Mouse (Mus musculus): ENCODE results near the gene Pald1. TPM values are rescaled to one million over a fixed set of nuclear protein-coding genes. Genes with fewer than 3 reads are reported as not detected.
A peak's percentile ranks its signal among the peaks of the same experiment; 100 is the strongest.

Gene Pald1
- polyA plus RNA-seq, 1 experiment from 2014 or later: 5.7 TPM

GRCm38 (mm10) chr10:61389020-61389419, 5.7 kb upstream of the Pald1 start:
- no peak overlapping the region for H3K27ac ChIP-seq (replicated peaks)
- no peak for TF ChIP-seq EP300 (optimal IDR thresholded peaks at IDR 0.05)
- no peak for TF ChIP-seq CTCF (IDR thresholded peaks at IDR 0.05; ENCODE audit: low read depth)
- 71% methylated on average over 5 of the region's 5 CpGs for WGBS
- H3K9ac ChIP-seq (ENCODE audit: low read length): no peak overlapping the region
- no peak overlapping the region for H3K4me2 ChIP-seq (replicated peaks; ENCODE audit: low read depth)
- DNase-seq (ENCODE audit: low spot score): no peak
- H3K4me1 ChIP-seq (replicated peaks; ENCODE audit: control insufficient read depth, insufficient read depth): no peaks in the 10 kb centered on the region
- H3K4me3 ChIP-seq (ENCODE audit: low read depth, low read length): no peak overlapping the region
- H3K27me3 ChIP-seq (ENCODE audit: control insufficient read depth, insufficient read depth, low read length): no peaks in the 10 kb centered on the region
- no peak for ATAC-seq (ENCODE audit: low FRiP score, low TSS enrichment)
- H3K36me3 ChIP-seq (ENCODE audit: control insufficient read depth, insufficient read depth, low read length): no peaks in the 10 kb centered on the region
- H3K9me3 ChIP-seq (ENCODE audit: control insufficient read depth, low read length): no peaks in the 10 kb centered on the region

DNA sequence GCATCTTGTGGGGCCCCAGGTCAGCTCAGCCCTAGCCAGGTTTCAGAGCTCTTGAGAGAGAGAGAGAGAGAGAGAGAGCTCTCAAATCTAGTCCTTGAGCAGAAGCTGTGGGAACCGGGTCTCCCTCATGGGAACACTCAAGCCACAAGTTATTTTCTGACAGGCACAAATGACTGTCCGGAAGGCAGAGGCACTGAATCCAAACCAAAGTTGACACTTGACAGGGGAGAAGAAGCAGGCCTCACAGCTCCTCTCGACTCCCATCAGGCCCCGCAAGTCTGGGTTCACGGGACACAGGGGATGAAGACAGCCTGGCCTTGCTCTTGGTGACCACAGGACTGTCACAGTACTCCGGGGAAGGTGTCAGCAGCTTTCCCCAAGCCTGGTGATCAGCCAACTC, 3.0 kb upstream of the Pald1 start:
- ATAC-seq (ENCODE audit: low FRiP score, low TSS enrichment) (no peak), DNase-seq (ENCODE audit: low spot score) (no peak)
- Histone ChIP-seq H3K27me3 (ENCODE audit: control insufficient read depth, insufficient read depth, low read length) (no peaks in the 10 kb centered on the region), H3K4me2 (replicated peaks; ENCODE audit: low read depth) (no peak overlapping the region), H3K4me1 (replicated peaks; ENCODE audit: control insufficient read depth, insufficient read depth) (peaks cover 9% of the 10 kb centered on the region), H3K36me3 (ENCODE audit: control insufficient read depth, insufficient read depth, low read length) (no peaks in the 10 kb centered on the region; the same call in 1 of the 2 replicates), H3K9ac (ENCODE audit: low read length) (no peak overlapping the region), H3K4me3 (ENCODE audit: low read depth, low read length) (no peak overlapping the region), H3K9me3 (ENCODE audit: control insufficient read depth, low read length) (no peaks in the 10 kb centered on the region), H3K27ac (replicated peaks) (no peak overlapping the region)
- TF ChIP-seq CTCF (IDR thresholded peaks at IDR 0.05; ENCODE audit: low read depth): no peak
- TF ChIP-seq EP300 (optimal IDR thresholded peaks at IDR 0.05): no peak
- WGBS: 55% methylated on average over 6 of the region's 6 CpGs

- H3K27ac ChIP-seq (replicated peaks): no peak overlapping the region
- H3K9ac ChIP-seq (ENCODE audit: low read length): no peak overlapping the region
- no peaks in the 10 kb centered on the region for H3K27me3 ChIP-seq (ENCODE audit: control insufficient read depth, insufficient read depth, low read length)
- ATAC-seq (ENCODE audit: low FRiP score, low TSS enrichment) (no peak), DNase-seq (ENCODE audit: low spot score) (no peak)
- TF ChIP-seq CTCF (IDR thresholded peaks at IDR 0.05; ENCODE audit: low read depth): no peak
- no peak for TF ChIP-seq EP300 (optimal IDR thresholded peaks at IDR 0.05)
- no peaks in the 10 kb centered on the region; the same call in 1 of the 2 replicates for H3K36me3 ChIP-seq (ENCODE audit: control insufficient read depth, insufficient read depth, low read length)
- H3K4me1 ChIP-seq (replicated peaks; ENCODE audit: control insufficient read depth, insufficient read depth): peaks cover 9% of the 10 kb centered on the region
- no peak overlapping the region for H3K4me2 ChIP-seq (replicated peaks; ENCODE audit: low read depth)
- H3K9me3 ChIP-seq (ENCODE audit: control insufficient read depth, low read length): no peaks in the 10 kb centered on the region
- no peak overlapping the region for H3K4me3 ChIP-seq (ENCODE audit: low read depth, low read length)
- WGBS: 79% methylated on average over 6 of the region's 6 CpGs
These were observed 1.8 kb upstream of the Pald1 start for GRCm38 (mm10) chr10:61385174-61385573.

- peaks cover 12% of the 10 kb centered on the region for H3K4me1 ChIP-seq (replicated peaks; ENCODE audit: control insufficient read depth, insufficient read depth)
- peak; percentile 24 for ATAC-seq (ENCODE audit: low FRiP score, low TSS enrichment)
These were observed 351 bp upstream of the Pald1 start for GRCm38 (mm10) chr10:61383715-61384047.

DNA sequence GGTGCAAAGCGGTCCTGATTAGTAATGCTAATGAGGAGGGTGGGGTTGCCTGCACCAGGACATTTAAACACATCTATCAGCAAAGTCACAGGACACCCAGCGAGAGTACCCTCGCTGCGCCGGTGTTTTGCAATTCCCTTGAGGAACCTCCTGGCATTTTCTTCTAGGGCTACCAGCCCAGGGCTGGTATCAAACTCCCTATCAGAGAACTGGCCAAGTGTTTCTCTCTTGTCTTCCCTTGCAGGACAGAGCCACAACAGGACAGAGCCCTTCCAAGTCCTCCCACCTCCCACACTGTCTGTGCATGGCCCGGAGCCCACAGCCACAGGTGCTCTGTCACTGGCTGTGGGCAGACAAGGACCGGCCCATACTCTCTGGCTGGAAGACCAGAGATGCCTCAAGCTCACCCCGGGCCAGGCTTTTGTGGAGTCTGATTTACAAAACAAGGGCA, 1.0 kb downstream of the Pald1 start:
- Histone ChIP-seq H3K27ac (replicated peaks) (no peak overlapping the region), H3K9me3 (ENCODE audit: control insufficient read depth, low read length) (no peaks in the 10 kb centered on the region), H3K4me3 (ENCODE audit: low read depth, low read length) (peak overlapping the region; percentile 66), H3K9ac (ENCODE audit: low read length) (peak overlapping the region; percentile 71), H3K4me2 (replicated peaks; ENCODE audit: low read depth) (peak overlapping the region; percentile 93), H3K27me3 (ENCODE audit: control insufficient read depth, insufficient read depth, low read length) (no peaks in the 10 kb centered on the region), H3K36me3 (ENCODE audit: control insufficient read depth, insufficient read depth, low read length) (no peaks in the 10 kb centered on the region; the same call in 1 of the 2 replicates), H3K4me1 (replicated peaks; ENCODE audit: control insufficient read depth, insufficient read depth) (peaks cover 12% of the 10 kb centered on the region)
- WGBS: 10% methylated on average over 8 of the region's 8 CpGs
- ATAC-seq (ENCODE audit: low FRiP score, low TSS enrichment) (no peak), DNase-seq (ENCODE audit: low spot score) (no peak)
- TF ChIP-seq EP300 (optimal IDR thresholded peaks at IDR 0.05) (no peak), CTCF (IDR thresholded peaks at IDR 0.05; ENCODE audit: low read depth) (no peak)

More at GRCm38 (mm10) chr10:61383715-61384047, 351 bp upstream of the Pald1 start:
- no peak for TF ChIP-seq CTCF (IDR thresholded peaks at IDR 0.05; ENCODE audit: low read depth)
- TF ChIP-seq EP300 (optimal IDR thresholded peaks at IDR 0.05): no peak
- no peak overlapping the region for H3K27ac ChIP-seq (replicated peaks)
- H3K27me3 ChIP-seq (ENCODE audit: control insufficient read depth, insufficient read depth, low read length): no peaks in the 10 kb centered on the region
- DNase-seq (ENCODE audit: low spot score): no peak
- H3K9me3 ChIP-seq (ENCODE audit: control insufficient read depth, low read length): no peaks in the 10 kb centered on the region
- 8% methylated on average over 11 of the region's 11 CpGs for WGBS
- H3K4me3 ChIP-seq (ENCODE audit: low read depth, low read length): peak overlapping the region; percentile 66
- H3K36me3 ChIP-seq (ENCODE audit: control insufficient read depth, insufficient read depth, low read length): no peaks in the 10 kb centered on the region; the same call in 1 of the 2 replicates
- peak overlapping the region; percentile 93 for H3K4me2 ChIP-seq (replicated peaks; ENCODE audit: low read depth)
- peak overlapping the region; percentile 71 for H3K9ac ChIP-seq (ENCODE audit: low read length)

DNA sequence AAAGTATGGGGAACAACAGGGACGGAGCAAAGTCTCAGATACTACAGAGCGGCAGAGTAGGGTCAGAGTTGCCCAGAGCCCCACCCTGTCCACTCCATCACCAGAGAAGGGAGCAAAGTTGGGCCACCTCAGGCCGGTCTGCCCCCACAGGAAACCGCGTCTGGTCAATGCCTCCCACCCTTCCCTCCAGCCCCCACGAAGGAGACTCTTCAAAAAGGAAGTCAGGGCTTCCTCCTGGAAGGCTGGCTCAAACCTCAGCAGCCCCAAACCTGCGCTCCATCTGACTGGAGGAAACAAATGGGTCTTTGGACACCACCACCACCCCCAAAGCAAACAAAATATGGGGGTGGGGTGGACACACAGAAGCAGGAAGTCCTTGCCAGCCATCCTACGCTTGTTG, 1.5 kb downstream of the Pald1 start:
- no peak overlapping the region for H3K27ac ChIP-seq (replicated peaks)
- WGBS: 23% methylated on average over 8 of the region's 8 CpGs
- no peak for ATAC-seq (ENCODE audit: low FRiP score, low TSS enrichment)
- peak overlapping the region; percentile 93 for H3K4me2 ChIP-seq (replicated peaks; ENCODE audit: low read depth)
- TF ChIP-seq CTCF (IDR thresholded peaks at IDR 0.05; ENCODE audit: low read depth): no peak
- no peak for TF ChIP-seq EP300 (optimal IDR thresholded peaks at IDR 0.05)
- no peaks in the 10 kb centered on the region for H3K9me3 ChIP-seq (ENCODE audit: control insufficient read depth, low read length)
- no peaks in the 10 kb centered on the region; the same call in 1 of the 2 replicates for H3K36me3 ChIP-seq (ENCODE audit: control insufficient read depth, insufficient read depth, low read length)
- no peaks in the 10 kb centered on the region for H3K27me3 ChIP-seq (ENCODE audit: control insufficient read depth, insufficient read depth, low read length)
- H3K4me3 ChIP-seq (ENCODE audit: low read depth, low read length): peak overlapping the region; percentile 66
- peak overlapping the region; percentile 71; the same call in 1 of the 2 replicates for H3K9ac ChIP-seq (ENCODE audit: low read length)
- DNase-seq (ENCODE audit: low spot score): no peak
- H3K4me1 ChIP-seq (replicated peaks; ENCODE audit: control insufficient read depth, insufficient read depth): peaks cover 12% of the 10 kb centered on the region

All from stomach, postnatal 0 days (tissue).